Mouse (Mus musculus): Measurements from ENCODE around the gene Thbs4. TPM values are rescaled to one million over a fixed set of nuclear protein-coding genes. Genes with fewer than 3 reads are reported as not detected.

Gene Thbs4
- polyA plus RNA-seq, 1 experiment from 2014 or later: 0.30 TPM

DNA sequence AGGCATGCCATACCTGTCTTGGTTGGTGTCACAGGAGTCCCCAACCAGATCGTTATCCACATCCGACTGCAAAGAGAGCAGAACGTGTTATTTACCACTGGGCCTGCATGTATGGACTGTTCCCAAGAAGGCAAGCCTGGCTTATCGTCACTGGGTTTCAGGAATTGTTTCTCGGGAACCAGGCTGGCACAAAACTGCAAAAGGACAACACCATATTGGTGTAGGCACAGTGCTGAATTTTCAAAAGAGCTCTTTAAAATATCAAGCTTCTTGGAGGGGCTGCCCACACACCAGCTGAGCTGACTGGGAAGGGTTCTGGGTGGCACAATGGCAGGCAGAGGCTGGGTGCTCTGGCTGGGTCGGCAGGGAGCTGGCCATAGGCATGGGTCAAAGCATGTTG is 34.1 kb downstream of the Thbs4 start:
- Histone ChIP-seq H3K4me2 (no peak overlapping the region), H3K27me3 (no peaks in the 10 kb centered on the region), H3K9me3 (replicated peaks) (no peaks in the 10 kb centered on the region), H3K4me3 (replicated peaks) (no peak overlapping the region), H3K4me1 (replicated peaks) (no peaks in the 10 kb centered on the region), H3K36me3 (replicated peaks) (no peaks in the 10 kb centered on the region), H3K27ac (replicated peaks) (no peak overlapping the region), H3K9ac (no peak overlapping the region)
- no peak for ATAC-seq (ENCODE audit: insufficient read depth)
- WGBS (ENCODE audit: insufficient replicate concordance): 67% methylated on average over 6 of the region's 6 CpGs

GRCm38 (mm10) chr13:92759096-92759495 is 35.5 kb downstream of the Thbs4 start:
- no peak overlapping the region for H3K9ac ChIP-seq
- no peak for ATAC-seq (ENCODE audit: insufficient read depth)
- no peak overlapping the region for H3K4me2 ChIP-seq
- H3K27ac ChIP-seq (replicated peaks): no peak overlapping the region
- no peaks in the 10 kb centered on the region for H3K9me3 ChIP-seq (replicated peaks)
- 74% methylated on average over 4 of the region's 4 CpGs for WGBS (ENCODE audit: insufficient replicate concordance)
- H3K36me3 ChIP-seq (replicated peaks): no peaks in the 10 kb centered on the region
- H3K4me3 ChIP-seq (replicated peaks): no peak overlapping the region
- no peaks in the 10 kb centered on the region for H3K4me1 ChIP-seq (replicated peaks)
- H3K27me3 ChIP-seq: peaks cover 4% of the 10 kb centered on the region

- WGBS (ENCODE audit: insufficient replicate concordance): 60% methylated on average over 12 of the region's 12 CpGs
Observed at GRCm38 (mm10) chr13:92757972-92758585, 36.5 kb downstream of the Thbs4 start.

DNA sequence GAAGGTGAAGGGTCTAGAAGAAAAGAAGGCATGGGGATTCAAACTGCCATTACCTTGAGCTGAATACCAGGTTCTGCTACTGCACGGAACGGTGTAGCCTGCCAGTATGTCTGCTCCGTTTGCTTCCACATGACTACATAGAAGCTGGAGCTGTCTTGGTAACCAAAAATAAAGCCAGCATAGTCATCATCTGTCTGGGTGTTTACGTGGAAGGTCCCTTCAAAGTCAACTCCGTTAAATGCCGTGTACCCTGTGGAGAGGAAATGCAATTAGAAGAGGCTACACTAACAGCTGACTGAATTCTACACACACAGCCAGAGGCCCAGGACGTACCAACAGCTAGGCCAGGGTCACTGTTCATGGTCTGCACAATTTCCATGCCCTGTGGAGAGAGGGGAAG is 39.6 kb downstream of the Thbs4 start:
- Histone ChIP-seq H3K4me2 (no peak overlapping the region), H3K9me3 (replicated peaks) (no peaks in the 10 kb centered on the region), H3K9ac (no peak overlapping the region), H3K36me3 (replicated peaks) (no peaks in the 10 kb centered on the region), H3K4me1 (replicated peaks) (peaks cover 6% of the 10 kb centered on the region; the same call in 1 of the 2 replicates), H3K27me3 (peaks cover 11% of the 10 kb centered on the region), H3K27ac (replicated peaks) (no peak overlapping the region), H3K4me3 (replicated peaks) (no peak overlapping the region)
- 74% methylated on average over 7 of the region's 7 CpGs for WGBS (ENCODE audit: insufficient replicate concordance)
- no peak for ATAC-seq (ENCODE audit: insufficient read depth)

More at GRCm38 (mm10) chr13:92757972-92758585, 36.5 kb downstream of the Thbs4 start:
- Histone ChIP-seq H3K27me3 (peaks cover 6% of the 10 kb centered on the region), H3K4me3 (replicated peaks) (no peak overlapping the region), H3K9ac (no peak overlapping the region), H3K27ac (replicated peaks) (no peak overlapping the region), H3K4me2 (no peak overlapping the region), H3K9me3 (replicated peaks) (no peaks in the 10 kb centered on the region), H3K4me1 (replicated peaks) (no peaks in the 10 kb centered on the region), H3K36me3 (replicated peaks) (no peaks in the 10 kb centered on the region)
- ATAC-seq (ENCODE audit: insufficient read depth): no peak

DNA sequence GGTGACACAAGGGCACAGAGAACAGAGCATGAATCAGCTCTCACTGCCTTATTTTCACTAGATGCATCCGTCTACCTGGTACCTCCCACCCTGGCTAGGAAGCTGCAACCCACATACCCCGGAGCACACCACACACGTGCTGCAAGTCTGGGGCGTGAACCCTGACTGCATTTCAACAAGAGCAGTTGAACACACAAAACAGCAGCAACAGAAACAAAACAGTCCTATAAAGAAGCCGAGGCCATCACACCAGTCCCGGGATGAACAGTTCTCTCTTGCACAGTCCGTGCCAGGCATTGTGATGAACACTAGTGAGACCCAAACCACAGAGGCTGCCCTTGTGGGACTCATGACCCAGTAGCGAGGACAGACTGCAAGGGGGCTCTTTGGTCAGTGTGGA is 40.9 kb downstream of the Thbs4 start:
- no peak for ATAC-seq (ENCODE audit: insufficient read depth)
- no peak overlapping the region for H3K4me3 ChIP-seq (replicated peaks)
- 61% methylated on average over 8 of the region's 8 CpGs for WGBS (ENCODE audit: insufficient replicate concordance)

GRCm38 (mm10) chr13:92751726-92752565 is 42.7 kb downstream of the Thbs4 start:
- ATAC-seq (ENCODE audit: insufficient read depth): no peak
- no peak overlapping the region for H3K27ac ChIP-seq (replicated peaks)
- peaks cover 32% of the 10 kb centered on the region for H3K27me3 ChIP-seq
- H3K4me3 ChIP-seq (replicated peaks): no peak overlapping the region
- H3K4me2 ChIP-seq: peak overlapping the region; percentile 40; the same call in 1 of the 2 replicates
- H3K9me3 ChIP-seq (replicated peaks): no peaks in the 10 kb centered on the region
- 65% methylated on average over 21 of the region's 21 CpGs for WGBS (ENCODE audit: insufficient replicate concordance)
- no peaks in the 10 kb centered on the region for H3K36me3 ChIP-seq (replicated peaks)
- H3K9ac ChIP-seq: no peak overlapping the region
- H3K4me1 ChIP-seq (replicated peaks): peaks cover 6% of the 10 kb centered on the region; the same call in 1 of the 2 replicates

More for the DNA sequence above, 40.9 kb downstream of the Thbs4 start:
- Histone ChIP-seq H3K36me3 (replicated peaks) (no peaks in the 10 kb centered on the region), H3K9ac (no peak overlapping the region), H3K27ac (replicated peaks) (no peak overlapping the region), H3K9me3 (replicated peaks) (no peaks in the 10 kb centered on the region), H3K27me3 (peaks cover 22% of the 10 kb centered on the region), H3K4me2 (no peak overlapping the region), H3K4me1 (replicated peaks) (peaks cover 6% of the 10 kb centered on the region; the same call in 1 of the 2 replicates)

DNA sequence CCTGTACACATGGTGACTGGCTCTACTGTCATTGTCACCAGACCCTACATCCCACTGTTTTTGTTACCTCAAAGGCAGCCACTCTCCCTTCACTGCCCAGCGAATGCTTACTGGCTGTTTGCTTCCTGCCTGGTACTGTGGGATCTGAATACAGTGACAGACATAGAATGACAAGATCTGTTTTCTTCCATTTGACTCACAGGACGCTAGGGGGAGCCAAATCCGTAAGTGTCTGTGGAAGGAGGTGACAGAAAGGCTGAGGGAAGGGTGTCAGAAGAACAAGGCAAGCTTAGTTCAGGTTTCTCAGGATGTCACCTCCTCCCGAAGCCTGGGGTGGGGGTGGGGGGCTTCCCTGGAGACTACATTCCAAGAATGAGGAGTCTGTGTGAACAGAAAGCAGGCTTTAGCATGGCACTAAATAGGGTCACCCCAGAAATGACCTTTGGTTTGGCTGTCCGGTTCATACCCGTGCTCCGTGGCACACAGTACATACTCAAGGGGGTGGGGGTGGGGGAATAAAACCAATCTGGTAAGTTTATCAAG is 43.6 kb downstream of the Thbs4 start:
- peak overlapping the region; percentile 40 for H3K4me2 ChIP-seq

DNA sequence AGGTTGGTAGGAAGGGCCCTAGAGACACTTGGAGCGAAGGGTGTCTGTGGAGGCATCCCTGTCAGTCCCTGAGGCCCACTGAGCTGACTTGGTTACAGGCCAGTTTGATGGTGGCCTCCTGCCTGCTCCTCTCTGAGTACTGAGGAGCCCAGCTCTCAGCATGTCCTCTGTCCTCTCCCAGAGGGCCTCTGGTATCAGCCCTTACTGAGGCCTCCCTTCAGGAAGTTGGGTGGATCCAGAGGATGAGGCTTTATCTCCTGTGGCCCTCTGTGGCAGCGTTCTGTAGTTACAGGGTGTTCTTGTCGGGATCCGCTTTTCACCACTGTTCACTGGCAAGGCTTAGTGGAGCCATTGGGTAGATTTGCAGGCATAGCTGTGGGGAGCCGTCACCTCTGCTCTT is 51.3 kb downstream of the Thbs4 start:
- ATAC-seq (ENCODE audit: insufficient read depth): peak; percentile 100
- Histone ChIP-seq H3K4me3 (replicated peaks) (peak overlapping the region; percentile 28), H3K27ac (replicated peaks) (peak overlapping the region; percentile 92), H3K4me2 (peak overlapping the region; percentile 73), H3K27me3 (peaks cover 7% of the 10 kb centered on the region; the same call in 1 of the 2 replicates), H3K9ac (peak overlapping the region; percentile 58), H3K9me3 (replicated peaks) (no peaks in the 10 kb centered on the region), H3K4me1 (replicated peaks) (peaks cover 40% of the 10 kb centered on the region), H3K36me3 (replicated peaks) (no peaks in the 10 kb centered on the region)
- WGBS (ENCODE audit: insufficient replicate concordance): 21% methylated on average over 5 of the region's 5 CpGs

More for the DNA sequence above, 43.6 kb downstream of the Thbs4 start:
- Histone ChIP-seq H3K36me3 (replicated peaks) (no peaks in the 10 kb centered on the region), H3K9ac (no peak overlapping the region), H3K4me3 (replicated peaks) (no peak overlapping the region), H3K27me3 (peaks cover 32% of the 10 kb centered on the region), H3K27ac (replicated peaks) (no peak overlapping the region), H3K9me3 (replicated peaks) (no peaks in the 10 kb centered on the region), H3K4me1 (replicated peaks) (peaks cover 6% of the 10 kb centered on the region; the same call in 1 of the 2 replicates)
- 0 out of 2 replicates have a peak, but pooled peaks have one; percentile 28 for ATAC-seq (ENCODE audit: insufficient read depth)
- 20% methylated on average over 7 of the region's 7 CpGs for WGBS (ENCODE audit: insufficient replicate concordance)

DNA sequence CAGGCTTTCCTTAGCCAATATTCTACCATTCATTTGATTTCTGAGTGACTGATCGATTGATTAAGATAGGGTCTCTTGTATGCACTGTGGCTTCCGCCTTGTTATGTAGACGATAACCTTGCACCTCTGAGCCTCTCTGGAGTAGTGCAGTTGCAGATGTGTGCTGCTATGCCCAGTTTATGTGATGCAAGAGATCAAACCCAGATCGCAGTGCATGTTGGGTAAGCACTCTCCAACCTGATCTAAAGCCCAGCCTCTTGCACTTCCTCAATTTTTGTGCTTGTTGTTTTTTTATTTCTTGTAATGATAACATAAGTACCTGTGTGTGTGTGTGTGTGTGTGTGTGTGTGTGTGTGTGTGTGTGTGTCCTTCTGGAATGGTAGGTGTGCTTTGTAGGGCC is 51.7 kb downstream of the Thbs4 start:
- Histone ChIP-seq H3K9ac (peak overlapping the region; percentile 58), H3K9me3 (replicated peaks) (no peaks in the 10 kb centered on the region), H3K4me2 (peak overlapping the region; percentile 73), H3K36me3 (replicated peaks) (no peaks in the 10 kb centered on the region), H3K27me3 (peaks cover 2% of the 10 kb centered on the region; the same call in 1 of the 2 replicates), H3K4me3 (replicated peaks) (peak overlapping the region; percentile 28), H3K4me1 (replicated peaks) (peaks cover 40% of the 10 kb centered on the region), H3K27ac (replicated peaks) (peak overlapping the region; percentile 92)
- 64% methylated on average over 4 of the region's 4 CpGs for WGBS (ENCODE audit: insufficient replicate concordance)
- peak; percentile 56 for ATAC-seq (ENCODE audit: insufficient read depth)

DNA sequence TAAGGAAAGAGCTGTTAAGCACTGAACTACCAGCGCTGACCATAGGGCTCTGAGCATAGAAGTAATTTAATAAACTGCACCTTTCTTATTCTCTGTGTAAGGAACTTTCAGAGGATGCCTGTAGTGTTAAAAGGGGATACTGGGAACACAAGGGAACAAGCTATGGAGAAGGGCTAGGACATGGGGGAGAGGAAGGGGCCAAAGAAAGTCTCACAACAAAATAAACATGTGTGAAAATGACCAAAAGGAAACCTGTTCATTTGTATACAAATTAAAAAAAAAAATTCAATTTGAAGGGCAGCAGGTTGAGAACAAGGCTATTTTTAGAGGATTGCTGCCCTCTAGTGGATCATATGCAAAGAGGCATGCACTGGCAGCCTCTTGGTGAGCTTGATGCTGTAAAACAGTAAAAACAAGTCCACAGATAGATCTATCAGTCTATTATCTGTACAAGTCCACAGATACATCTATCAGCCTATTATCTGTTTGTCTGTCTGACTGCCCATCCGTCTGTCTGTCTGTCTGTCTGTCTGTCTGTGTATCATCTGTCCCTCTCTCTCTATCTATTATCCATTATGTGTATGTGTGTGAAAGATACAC is 53.8 kb downstream of the Thbs4 start:
- Histone ChIP-seq H3K36me3 (replicated peaks) (no peaks in the 10 kb centered on the region), H3K4me3 (replicated peaks) (no peak overlapping the region), H3K27ac (replicated peaks) (0 out of 2 replicates have a peak overlapping the region, but pooled peaks have one; percentile 92)

GRCm38 (mm10) chr13:92739858-92740257 is 54.8 kb downstream of the Thbs4 start:
- Histone ChIP-seq H3K27me3 (no peaks in the 10 kb centered on the region), H3K9ac (no peak overlapping the region), H3K36me3 (replicated peaks) (no peaks in the 10 kb centered on the region), H3K4me3 (replicated peaks) (no peak overlapping the region), H3K27ac (replicated peaks) (no peak overlapping the region), H3K4me2 (no peak overlapping the region), H3K9me3 (replicated peaks) (no peaks in the 10 kb centered on the region), H3K4me1 (replicated peaks) (peaks cover 40% of the 10 kb centered on the region)
- WGBS (ENCODE audit: insufficient replicate concordance): 74% methylated on average over 3 of the region's 3 CpGs
- no peak for ATAC-seq (ENCODE audit: insufficient read depth)

More for the DNA sequence above, 53.8 kb downstream of the Thbs4 start:
- Histone ChIP-seq H3K9me3 (replicated peaks) (no peaks in the 10 kb centered on the region), H3K9ac (no peak overlapping the region), H3K27me3 (no peaks in the 10 kb centered on the region), H3K4me2 (no peak overlapping the region), H3K4me1 (replicated peaks) (peaks cover 40% of the 10 kb centered on the region)
- WGBS (ENCODE audit: insufficient replicate concordance): 6% methylated on average over 2 of the region's 2 CpGs
- no peak for ATAC-seq (ENCODE audit: insufficient read depth)

All from liver, embryonic 15.5 days (tissue).